In the genomic region with DNA sequence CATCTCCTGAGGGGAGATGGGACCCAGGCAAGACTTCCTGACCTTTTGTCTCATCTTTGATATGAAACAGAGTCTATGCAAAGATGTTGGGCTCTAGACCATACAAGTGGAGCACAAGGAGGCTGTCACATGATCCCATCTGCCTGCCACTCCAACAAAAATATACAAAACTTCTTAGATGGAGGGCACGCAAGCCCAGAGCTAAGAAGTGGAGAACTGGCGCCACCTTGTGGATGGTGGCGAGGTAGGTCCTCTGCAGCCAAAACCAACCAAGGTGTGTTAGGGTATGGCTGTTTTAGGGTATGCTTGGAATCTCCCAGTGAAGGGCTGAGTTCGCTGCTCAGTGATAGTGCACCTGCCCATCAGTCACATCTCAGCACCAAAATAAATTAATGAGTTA, we compare ENCODE assay signal across 10 mouse cellular contexts. TPM values are rescaled to one million over a fixed set of nuclear protein-coding genes. Genes with fewer than 3 reads are reported as not detected.
DNase-seq lines count a peak whose midpoint lies in the region; ATAC-seq lines count a peak whose summit lies in the region.
"Had no signal": no experiment of that assay in that cellular context is flagged by ENCODE, and none has a peak within 500 bp of the region (broad histone marks: within the 10 kb centered on the region; RNA-seq: fewer than 3 reads in every experiment).

No protein-coding gene starts in this region.

- H3K9me3 ChIP-seq in heart, embryonic 12.5 days (replicated peaks) = no peaks in the 10 kb centered on the region
- H3K9me3 ChIP-seq in embryonic facial prominence, embryonic 11.5 days (replicated peaks; ENCODE audit: control insufficient read depth, low read length) = no peaks in the 10 kb centered on the region
- H3K9me3 ChIP-seq: embryonic facial prominence, embryonic 12.5 days; liver, embryonic 15.5 days had no signal

- WGBS in heart, embryonic 12.5 days = 14% methylated on average over 4 of the region's 4 CpGs
- WGBS in embryonic facial prominence, embryonic 11.5 days = 19% methylated on average over 4 of the region's 4 CpGs

- H3K36me3 ChIP-seq in heart, embryonic 12.5 days = no peaks in the 10 kb centered on the region
- H3K36me3 ChIP-seq in embryonic facial prominence, embryonic 11.5 days (replicated peaks; ENCODE audit: control insufficient read depth, insufficient read depth, low read depth, low read length) = no peaks in the 10 kb centered on the region
- H3K36me3 ChIP-seq: embryonic facial prominence, embryonic 12.5 days; liver, embryonic 15.5 days had no signal

- H3K4me3 ChIP-seq in heart, embryonic 12.5 days = no peak overlapping the region
- H3K4me3 ChIP-seq in embryonic facial prominence, embryonic 11.5 days (ENCODE audit: low read depth, low read length) = no peak overlapping the region
- H3K4me3 ChIP-seq: embryonic facial prominence, embryonic 12.5 days; liver, embryonic 15.5 days had no signal

- no peaks in the 10 kb centered on the region for H3K4me1 ChIP-seq in heart, embryonic 12.5 days (replicated peaks)
- no peaks in the 10 kb centered on the region for H3K4me1 ChIP-seq in embryonic facial prominence, embryonic 11.5 days (ENCODE audit: control insufficient read depth, insufficient read depth, low read length)
- H3K4me1 ChIP-seq: embryonic facial prominence, embryonic 12.5 days; liver, embryonic 15.5 days had no signal

- H3K27me3 ChIP-seq in heart, embryonic 12.5 days (replicated peaks) = peaks cover 27% of the 10 kb centered on the region
- H3K27me3 ChIP-seq in embryonic facial prominence, embryonic 11.5 days (ENCODE audit: control insufficient read depth, insufficient read depth, low read length) = peaks cover 9% of the 10 kb centered on the region; the same call in 1 of the 2 replicates

- intact Hi-C loops in heart, postnatal 10 days (cut with DNase I) = loop anchor here (5.0 kb wide), 3 partner anchors 52 to 177 kb away; a partner anchor contains a TSS

- H3K4me2 ChIP-seq in heart, embryonic 12.5 days = no peak overlapping the region
- H3K4me2 ChIP-seq in embryonic facial prominence, embryonic 11.5 days (ENCODE audit: low read depth, low read length) = no peak overlapping the region
- H3K4me2 ChIP-seq: embryonic facial prominence, embryonic 12.5 days; liver, embryonic 15.5 days had no signal

- no peak overlapping the region for H3K9ac ChIP-seq in heart, embryonic 12.5 days
- H3K9ac ChIP-seq in embryonic facial prominence, embryonic 11.5 days (replicated peaks; ENCODE audit: low read length) = no peak overlapping the region
- H3K9ac ChIP-seq: embryonic facial prominence, embryonic 12.5 days; liver, embryonic 15.5 days had no signal

- no peak overlapping the region for H3K27ac ChIP-seq in heart, embryonic 12.5 days (ENCODE audit: poor library complexity, severe bottlenecking)
- H3K27ac ChIP-seq in embryonic facial prominence, embryonic 11.5 days (replicated peaks; ENCODE audit: low read depth, low read length) = no peak overlapping the region
- H3K27ac ChIP-seq: embryonic facial prominence, embryonic 12.5 days; liver, embryonic 15.5 days had no signal

- DNase-seq in heart, postnatal 10 days = peak; percentile 26 to 60
- peak; percentile 40 for DNase-seq in CD4-positive helper T cell, adult 2 months (ENCODE audit: low read depth, low spot score)
- peak; percentile 51 to 63 for DNase-seq in adrenal gland, postnatal 36 days
- peak; percentile 80 for DNase-seq in embryonic facial prominence, embryonic 11.5 days (ENCODE audit: low spot score)
- peak; percentile 32 for DNase-seq in layer of hippocampus, adult 9-11 months
- no peak for DNase-seq in yolk sac, embryonic 10.5 days (ENCODE audit: low spot score)

- ATAC-seq in heart, embryonic 12.5 days (ENCODE audit: insufficient number of reproducible peaks, low FRiP score) = no peak
- no peak for ATAC-seq in embryonic facial prominence, embryonic 11.5 days (replicated peaks; ENCODE audit: insufficient number of reproducible peaks, low FRiP score, low TSS enrichment, low read depth)
- ATAC-seq in monocyte, adult 5-6 weeks (replicated peaks; ENCODE audit: insufficient number of reproducible peaks, low FRiP score, low TSS enrichment, poor library complexity, severe bottlenecking) = 0 out of 2 replicates have a peak, but pooled peaks have one; percentile 32

RNA-seq across cellular contexts. Expression of a gene that starts 20.7 kb away (rescaled TPM):
- 10 to 100 TPM; 37.0 to 46.2 TPM for total RNA-seq in heart, postnatal 10 days (2021)
- polyA plus RNA-seq in heart, embryonic 12.5 days (2016; fragmentation: Nextera tagmentation; extraction: Ambion mirVana) = 0.59 and 1.0 TPM in 2 replicates
- total RNA-seq in adrenal gland, postnatal 36 days (2021) = 1 to 10 TPM; 3.0 to 4.9 TPM
- polyA plus RNA-seq in embryonic facial prominence, embryonic 11.5 days (2014; fragmentation: Nextera tagmentation; extraction: Ambion mirVana) = 2.1 and 4.5 TPM in 2 replicates
- total RNA-seq in monocyte, adult 5-6 weeks (2017) = not detected in 3 replicates

RNA-seq across cellular contexts. Expression of a gene that starts 58.6 kb away (rescaled TPM):
- not detected for total RNA-seq in heart, postnatal 10 days (2021)
- not detected in 2 replicates for polyA plus RNA-seq in heart, embryonic 12.5 days (2016; fragmentation: Nextera tagmentation; extraction: Ambion mirVana)
- total RNA-seq in adrenal gland, postnatal 36 days (2021) = not detected
- not detected in 2 replicates for polyA plus RNA-seq in embryonic facial prominence, embryonic 11.5 days (2014; fragmentation: Nextera tagmentation; extraction: Ambion mirVana)
- total RNA-seq in monocyte, adult 5-6 weeks (2017) = not detected in 3 replicates
- polyA plus RNA-seq: embryonic facial prominence, embryonic 12.5 days; liver, embryonic 15.5 days had no signal

RNA-seq across cellular contexts. Expression of a gene that starts 59.5 kb away (rescaled TPM):
- under 1 TPM; 0.35 to 0.36 TPM for total RNA-seq in heart, postnatal 10 days (2021)
- 0.15 and 0.17 TPM in 2 replicates for polyA plus RNA-seq in heart, embryonic 12.5 days (2016; fragmentation: Nextera tagmentation; extraction: Ambion mirVana)
- 1 to 10 TPM; 2.6 to 3.9 TPM for total RNA-seq in adrenal gland, postnatal 36 days (2021)
- 0.32 and 0.39 TPM in 2 replicates for polyA plus RNA-seq in embryonic facial prominence, embryonic 11.5 days (2014; fragmentation: Nextera tagmentation; extraction: Ambion mirVana)
- total RNA-seq in monocyte, adult 5-6 weeks (2017) = 0.19 to 0.43 TPM (median 0.38 TPM) in 3 replicates

Comparison
In these comparisons a context has a peak if more than half of its experiments do, and no peak if none do; other contexts are left out.
1. RNA of a gene that starts 20.7 kb away (total RNA-seq): 37.0 to 46.2 TPM in heart, postnatal 10 days; 3.0 to 4.9 TPM in adrenal gland, postnatal 36 days and not detected in monocyte, adult 5-6 weeks; every median in the first group is over 4 times any median in the second.